Mouse (Mus musculus): ENCODE results near the gene Brms1. TPM values are rescaled to one million over a fixed set of nuclear protein-coding genes. Genes with fewer than 3 reads are reported as not detected.
A peak's percentile ranks its signal among the peaks of the same experiment; 100 is the strongest.

Brms1 gene
- polyA plus RNA-seq, 1 experiment from 2014 or later = 51.6 TPM

DNA sequence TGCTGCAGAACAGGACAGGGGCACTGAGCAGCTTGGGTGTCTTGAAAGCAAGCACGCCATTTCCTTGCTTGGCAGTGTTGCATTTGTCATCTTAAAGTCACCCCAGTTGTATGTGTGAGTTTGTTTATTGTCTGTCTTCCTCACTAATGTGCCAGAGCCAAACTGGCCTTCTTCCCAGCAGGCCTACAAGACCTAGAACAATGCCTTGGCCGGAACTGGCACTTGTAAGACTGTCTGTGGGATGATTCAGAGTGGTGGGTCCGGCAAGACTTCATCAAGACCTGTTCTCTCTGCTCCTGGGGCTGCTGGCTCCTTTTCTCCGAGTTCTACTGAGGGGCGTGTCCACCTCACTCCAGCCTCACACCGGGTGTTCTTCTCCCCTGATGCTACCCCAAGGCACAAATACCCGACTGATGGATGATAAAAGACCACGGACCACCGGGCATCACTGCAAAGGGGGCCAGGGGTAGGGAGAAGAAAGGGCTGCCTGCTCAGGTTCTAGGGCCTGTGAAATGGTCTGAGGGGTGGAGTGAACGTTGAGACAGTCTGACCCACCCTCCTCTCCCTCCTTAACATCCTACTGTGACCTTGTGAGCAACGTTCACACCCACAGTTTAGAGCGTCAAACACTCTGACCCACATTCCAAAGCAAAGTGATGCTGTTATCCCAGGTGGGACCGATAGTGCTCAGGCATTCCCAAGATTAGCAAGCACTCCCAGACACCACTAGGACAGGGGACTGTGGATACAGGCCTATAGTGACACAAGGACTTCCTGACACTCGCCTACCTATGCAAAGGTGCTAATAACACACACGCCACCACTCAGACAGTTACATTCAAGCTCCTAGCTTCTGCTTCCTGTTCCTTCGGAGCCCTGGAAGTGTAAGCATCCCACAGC lies 17.0 kb downstream of the Brms1 start:
- Histone ChIP-seq H3K36me3 (no peaks in the 10 kb centered on the region), H3K27me3 (peaks cover 18% of the 10 kb centered on the region), H3K9me3 (replicated peaks) (no peaks in the 10 kb centered on the region), H3K4me2 (peak overlapping the region; percentile 27; the same call in 1 of the 2 replicates), H3K9ac (no peak overlapping the region), H3K4me3 (replicated peaks) (no peak overlapping the region), H3K27ac (peak overlapping the region; percentile 82), H3K4me1 (peaks cover 51% of the 10 kb centered on the region)
- WGBS = 24% methylated on average over 16 of the region's 16 CpGs
- ATAC-seq (replicated peaks; ENCODE audit: low FRiP score) = no peak

DNA sequence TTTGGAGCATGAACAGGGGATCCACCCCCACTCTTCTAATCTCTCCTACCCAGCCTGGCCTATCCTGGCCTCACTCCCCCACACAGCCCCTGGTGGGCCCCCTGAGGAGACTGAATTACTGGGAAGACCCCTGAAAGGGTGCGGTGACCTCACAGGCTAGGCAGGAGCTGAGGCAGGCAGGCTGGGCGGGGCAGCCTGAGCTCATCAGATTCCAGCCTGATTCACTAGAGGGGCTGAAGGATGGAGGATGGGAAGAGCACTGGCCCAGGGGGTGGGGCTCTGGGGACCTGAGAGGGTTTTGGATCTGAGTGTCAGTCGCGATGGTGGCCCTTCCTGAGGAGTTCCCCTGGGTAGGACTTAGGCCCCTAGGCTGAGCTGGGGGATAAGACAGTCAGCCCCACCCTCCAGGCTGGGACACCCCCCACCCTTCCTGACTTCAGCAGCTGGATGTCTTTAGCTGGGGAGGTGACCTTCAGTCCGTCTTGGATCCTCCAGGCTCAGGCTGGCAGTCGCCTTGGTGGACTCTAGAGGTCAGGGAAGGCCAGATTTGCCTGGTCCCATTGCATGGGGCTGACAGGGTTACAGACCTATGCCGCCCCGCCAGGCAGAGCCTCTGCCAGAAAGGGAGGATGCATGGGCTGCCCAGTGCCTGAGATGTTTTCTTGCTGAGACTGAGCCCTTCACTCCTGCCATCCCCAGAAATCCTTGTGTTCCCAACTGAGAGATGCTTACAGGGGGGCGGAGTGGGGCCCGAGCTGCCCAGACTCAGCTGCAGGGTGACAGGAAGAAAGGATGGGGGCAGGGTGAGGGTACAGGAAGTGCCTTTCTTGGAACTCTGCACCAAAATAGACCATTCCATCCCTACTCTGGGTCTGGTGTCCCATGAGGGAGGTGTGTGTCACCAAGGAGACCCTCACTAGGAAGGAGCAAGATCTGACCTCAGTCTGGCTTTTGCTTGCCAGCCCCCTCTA lies 17.9 kb downstream of the Brms1 start:
- peak overlapping the region; percentile 82 for H3K27ac ChIP-seq
- H3K4me1 ChIP-seq = peaks cover 51% of the 10 kb centered on the region
- no peak overlapping the region for H3K4me3 ChIP-seq (replicated peaks)
- H3K36me3 ChIP-seq = no peaks in the 10 kb centered on the region
- peak; percentile 41 for ATAC-seq (replicated peaks; ENCODE audit: low FRiP score)
- peak overlapping the region; percentile 27 for H3K4me2 ChIP-seq
- WGBS = 8% methylated on average over 10 of the region's 10 CpGs
- H3K9me3 ChIP-seq (replicated peaks) = no peaks in the 10 kb centered on the region
- 0 out of 2 replicates have a peak, but pooled peaks cover 8% of the 10 kb centered on the region for H3K27me3 ChIP-seq
- H3K9ac ChIP-seq = no peak overlapping the region

DNA sequence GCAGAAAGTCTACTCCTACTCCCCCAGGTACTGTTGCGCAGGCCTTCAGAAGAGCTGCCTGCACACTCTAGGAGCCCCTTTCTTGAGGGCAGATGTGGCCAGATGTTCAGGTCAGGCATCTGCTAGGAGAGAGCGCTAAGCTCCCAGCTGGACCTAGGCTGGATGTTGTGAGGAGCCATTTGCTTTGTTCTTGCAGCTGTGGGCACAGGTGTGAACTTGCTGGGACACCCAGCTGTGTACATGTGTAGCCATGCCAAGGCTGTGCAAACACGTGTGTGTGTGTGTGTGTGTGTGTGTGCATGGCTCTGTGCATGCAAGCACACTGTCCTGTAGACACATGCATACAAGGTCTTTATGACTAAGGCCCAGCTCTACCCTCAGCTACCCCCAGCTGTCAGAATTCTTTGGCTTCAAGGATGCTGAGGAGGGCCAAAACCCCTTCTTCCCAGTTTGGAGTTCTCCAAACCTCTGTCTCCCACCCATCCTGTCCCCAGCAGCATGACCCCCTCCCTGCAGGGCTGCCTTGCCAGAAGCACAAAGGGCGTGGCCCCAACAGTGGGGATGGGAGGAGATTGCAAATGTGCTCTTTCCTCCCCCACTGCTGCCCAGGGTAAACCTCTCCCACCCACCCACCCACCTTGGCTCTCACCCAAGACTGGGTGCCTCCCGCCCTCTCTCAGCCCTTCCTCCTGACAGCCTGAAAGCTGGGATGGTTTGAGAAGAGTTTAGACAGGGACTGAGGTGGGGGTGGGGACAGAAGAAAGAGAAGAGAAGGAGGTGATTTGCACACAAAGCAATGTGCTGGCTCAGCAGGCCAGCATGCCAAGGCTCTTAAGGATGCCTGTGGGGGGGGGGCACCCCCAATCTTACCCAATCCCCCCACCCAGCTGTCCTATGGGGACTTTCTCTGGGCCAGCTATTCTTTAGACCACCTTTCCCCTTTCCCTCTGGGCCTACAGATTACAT lies 19.5 kb downstream of the Brms1 start:
- H3K27ac ChIP-seq = peak overlapping the region; percentile 82
- no peaks in the 10 kb centered on the region for H3K9me3 ChIP-seq (replicated peaks)
- H3K4me2 ChIP-seq = 0 out of 2 replicates have a peak overlapping the region, but pooled peaks have one; percentile 9
- H3K9ac ChIP-seq = no peak overlapping the region
- no peaks in the 10 kb centered on the region for H3K27me3 ChIP-seq
- H3K4me1 ChIP-seq = peaks cover 63% of the 10 kb centered on the region
- no peak for ATAC-seq (replicated peaks; ENCODE audit: low FRiP score)
- H3K36me3 ChIP-seq = no peaks in the 10 kb centered on the region
- H3K4me3 ChIP-seq (replicated peaks) = no peak overlapping the region
- 35% methylated on average over 5 of the region's 5 CpGs for WGBS

DNA sequence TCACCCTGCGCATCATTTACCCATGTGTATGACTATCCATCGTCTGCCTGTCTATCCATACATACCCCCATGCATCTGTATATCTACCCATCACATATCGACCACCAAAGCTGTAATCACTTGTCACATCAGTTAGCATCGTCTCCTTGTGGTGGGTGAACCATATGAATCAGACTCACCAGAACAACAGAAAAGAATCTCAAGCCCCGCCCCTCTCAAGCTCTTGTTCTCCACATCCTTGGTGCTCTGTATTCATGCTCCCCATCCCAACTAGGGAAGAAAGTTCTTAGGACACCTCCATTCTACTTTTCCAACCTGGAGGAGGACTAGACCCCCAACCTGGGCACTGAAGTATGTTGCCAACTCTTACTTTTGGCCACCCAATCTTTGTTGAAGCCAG lies 20.9 kb downstream of the Brms1 start:
- peaks cover 57% of the 10 kb centered on the region for H3K4me1 ChIP-seq
- 89% methylated on average over 5 of the region's 5 CpGs for WGBS
- H3K4me2 ChIP-seq = no peak overlapping the region
- no peak overlapping the region for H3K4me3 ChIP-seq (replicated peaks)
- peaks cover 3% of the 10 kb centered on the region for H3K27me3 ChIP-seq
- H3K9me3 ChIP-seq (replicated peaks) = no peaks in the 10 kb centered on the region
- H3K36me3 ChIP-seq = no peaks in the 10 kb centered on the region
- no peak overlapping the region for H3K9ac ChIP-seq
- ATAC-seq (replicated peaks; ENCODE audit: low FRiP score) = no peak
- no peak overlapping the region for H3K27ac ChIP-seq

DNA sequence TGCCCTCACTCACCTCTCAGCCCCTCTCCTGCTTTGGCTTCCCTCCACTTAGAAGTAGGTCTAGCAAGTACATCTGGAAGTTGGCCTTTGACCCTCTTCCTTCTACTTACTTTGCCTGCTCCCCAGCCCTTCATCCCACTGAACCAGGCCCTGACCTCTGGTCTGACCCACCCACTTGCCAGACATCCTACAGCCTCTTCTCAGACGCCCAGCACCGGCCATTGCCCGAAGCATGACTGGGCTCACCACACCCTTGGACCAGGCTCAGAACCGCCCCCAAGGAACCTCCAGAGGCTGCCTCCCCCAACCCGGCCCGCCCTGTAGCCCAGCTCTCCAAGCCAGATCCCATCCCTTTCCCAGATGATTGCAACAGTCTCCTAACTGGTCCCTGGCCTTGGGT lies 21.3 kb downstream of the Brms1 start:
- Histone ChIP-seq H3K4me1 (peaks cover 60% of the 10 kb centered on the region), H3K4me2 (no peak overlapping the region), H3K27ac (no peak overlapping the region), H3K27me3 (peaks cover 8% of the 10 kb centered on the region), H3K4me3 (replicated peaks) (no peak overlapping the region), H3K36me3 (no peaks in the 10 kb centered on the region), H3K9ac (no peak overlapping the region), H3K9me3 (replicated peaks) (no peaks in the 10 kb centered on the region)
- no peak for ATAC-seq (replicated peaks; ENCODE audit: low FRiP score)
- 65% methylated on average over 6 of the region's 6 CpGs for WGBS

DNA sequence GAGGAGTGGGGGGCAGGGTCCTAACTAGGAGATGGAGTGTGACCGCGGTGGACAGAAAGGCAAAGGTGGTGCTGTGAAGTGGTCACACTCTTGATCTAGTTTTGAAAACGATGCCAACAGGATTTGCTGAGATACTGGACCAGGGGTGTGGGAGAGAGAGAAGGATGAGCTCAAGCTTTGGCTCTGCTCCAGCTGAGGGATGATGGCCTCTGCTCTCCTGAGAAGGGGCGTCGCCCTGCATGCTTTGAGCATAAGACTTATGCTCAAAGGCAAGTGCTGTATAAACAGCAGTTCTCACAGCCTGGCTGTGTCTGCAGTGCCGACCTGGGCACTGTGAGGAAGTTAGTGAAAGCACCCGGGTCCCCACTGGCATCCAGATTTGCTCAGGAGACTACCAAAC lies 23.9 kb downstream of the Brms1 start:
- peaks cover 60% of the 10 kb centered on the region for H3K4me1 ChIP-seq
- H3K27ac ChIP-seq = peak overlapping the region; percentile 41; the same call in 1 of the 2 replicates
- no peak overlapping the region for H3K4me2 ChIP-seq
- H3K36me3 ChIP-seq = no peaks in the 10 kb centered on the region
- H3K4me3 ChIP-seq (replicated peaks) = no peak overlapping the region
- peaks cover 33% of the 10 kb centered on the region for H3K27me3 ChIP-seq
- WGBS = 59% methylated on average over 7 of the region's 7 CpGs
- no peak for ATAC-seq (replicated peaks; ENCODE audit: low FRiP score)
- no peak overlapping the region for H3K9ac ChIP-seq
- H3K9me3 ChIP-seq (replicated peaks) = no peaks in the 10 kb centered on the region

DNA sequence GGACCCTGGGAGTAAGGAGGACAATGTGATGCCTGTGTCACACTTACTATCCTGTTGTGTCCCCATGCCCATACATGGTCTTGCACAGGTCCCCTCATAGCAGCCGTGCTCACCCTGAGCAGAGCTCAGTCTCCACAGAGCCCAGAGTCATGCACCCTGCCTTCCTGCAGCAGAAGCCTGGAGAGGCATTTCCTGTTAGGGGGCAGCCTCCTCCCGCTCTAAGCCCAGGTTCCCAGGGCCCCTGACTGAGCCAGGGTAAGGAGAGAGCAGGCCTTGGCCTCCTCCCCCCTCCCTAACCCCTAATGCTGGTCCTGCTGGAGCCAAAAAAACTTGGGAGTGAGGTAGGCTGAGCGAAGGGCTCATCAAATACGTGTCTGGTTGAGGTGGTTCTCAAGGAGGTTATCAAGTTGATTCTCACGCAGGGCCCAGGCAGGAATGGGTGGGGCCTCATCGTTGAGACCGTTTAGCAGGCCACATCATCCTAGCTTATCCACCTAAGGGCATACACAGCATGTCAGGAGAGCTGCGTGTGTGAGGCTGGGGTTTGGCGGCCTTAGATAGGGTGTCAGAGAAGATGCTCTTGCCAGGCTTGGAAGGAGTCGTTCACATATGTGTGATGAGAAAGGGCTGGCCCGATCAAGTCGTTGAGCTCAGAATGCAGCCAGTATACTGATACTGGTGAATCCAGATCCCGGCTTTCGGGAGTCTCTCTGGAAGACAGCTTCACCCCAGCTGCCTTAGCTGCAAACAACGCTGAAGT lies 26.1 kb downstream of the Brms1 start:
- WGBS = 5% methylated on average over 15 of the region's 15 CpGs
- Histone ChIP-seq H3K4me1 (peaks cover 67% of the 10 kb centered on the region), H3K27me3 (peaks cover 49% of the 10 kb centered on the region), H3K9ac (peak overlapping the region; percentile 64; the same call in 1 of the 2 replicates), H3K4me3 (replicated peaks) (peak overlapping the region; percentile 55), H3K4me2 (peak overlapping the region; percentile 84), H3K9me3 (replicated peaks) (no peaks in the 10 kb centered on the region), H3K27ac (peak overlapping the region; percentile 93), H3K36me3 (no peaks in the 10 kb centered on the region)
- no peak for ATAC-seq (replicated peaks; ENCODE audit: low FRiP score)

DNA sequence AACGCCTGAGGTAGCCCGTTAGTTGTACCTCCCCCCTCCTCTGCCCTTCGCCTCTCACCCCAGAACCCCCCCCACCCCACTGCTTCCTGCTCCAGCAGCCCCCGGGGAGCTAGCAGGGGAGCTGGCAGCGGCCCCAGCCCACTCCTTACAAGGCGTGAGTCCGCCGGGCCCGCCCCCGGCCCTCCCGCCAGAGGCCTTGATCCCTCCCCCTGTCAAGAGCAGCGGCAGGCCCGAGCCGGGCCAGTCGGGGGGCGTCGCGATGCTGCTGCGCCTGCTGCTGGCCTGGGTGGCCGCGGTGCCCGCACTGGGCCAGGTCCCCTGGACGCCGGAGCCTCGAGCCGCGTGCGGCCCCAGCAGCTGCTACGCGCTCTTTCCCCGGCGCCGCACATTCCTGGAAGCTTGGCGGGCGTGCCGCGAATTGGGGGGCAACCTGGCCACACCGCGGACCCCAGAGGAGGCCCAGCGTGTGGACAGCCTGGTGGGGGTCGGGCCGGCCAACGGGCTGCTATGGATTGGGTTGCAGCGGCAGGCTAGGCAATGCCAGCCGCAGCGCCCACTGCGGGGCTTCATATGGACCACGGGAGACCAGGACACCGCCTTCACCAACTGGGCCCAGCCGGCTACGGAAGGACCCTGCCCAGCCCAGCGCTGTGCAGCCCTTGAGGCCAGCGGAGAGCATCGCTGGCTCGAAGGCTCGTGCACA lies 26.9 kb downstream of the Brms1 start, which contains the start of gene Cd248:
TSS of gene Cd248 (plus strand) at position 212 of the 703 bp plus-strand sequence.
- peak within 1 kb of the TSS; percentile 55 for H3K4me3 ChIP-seq (replicated peaks)
- peak; percentile 41 for ATAC-seq (replicated peaks; ENCODE audit: low FRiP score)
- H3K9ac ChIP-seq = peak within 1 kb of the TSS; percentile 64
- peaks cover 49% of the 10 kb centered on the region for H3K27me3 ChIP-seq
- WGBS = under 1% methylated on average over 51 of the region's 56 CpGs
- H3K27ac ChIP-seq = peak within 1 kb of the TSS; percentile 93
- no peaks in the 10 kb centered on the region for H3K36me3 ChIP-seq
- H3K4me1 ChIP-seq = peaks cover 75% of the 10 kb centered on the region
- H3K9me3 ChIP-seq (replicated peaks) = no peaks in the 10 kb centered on the region
- peak within 1 kb of the TSS; percentile 84 for H3K4me2 ChIP-seq

DNA sequence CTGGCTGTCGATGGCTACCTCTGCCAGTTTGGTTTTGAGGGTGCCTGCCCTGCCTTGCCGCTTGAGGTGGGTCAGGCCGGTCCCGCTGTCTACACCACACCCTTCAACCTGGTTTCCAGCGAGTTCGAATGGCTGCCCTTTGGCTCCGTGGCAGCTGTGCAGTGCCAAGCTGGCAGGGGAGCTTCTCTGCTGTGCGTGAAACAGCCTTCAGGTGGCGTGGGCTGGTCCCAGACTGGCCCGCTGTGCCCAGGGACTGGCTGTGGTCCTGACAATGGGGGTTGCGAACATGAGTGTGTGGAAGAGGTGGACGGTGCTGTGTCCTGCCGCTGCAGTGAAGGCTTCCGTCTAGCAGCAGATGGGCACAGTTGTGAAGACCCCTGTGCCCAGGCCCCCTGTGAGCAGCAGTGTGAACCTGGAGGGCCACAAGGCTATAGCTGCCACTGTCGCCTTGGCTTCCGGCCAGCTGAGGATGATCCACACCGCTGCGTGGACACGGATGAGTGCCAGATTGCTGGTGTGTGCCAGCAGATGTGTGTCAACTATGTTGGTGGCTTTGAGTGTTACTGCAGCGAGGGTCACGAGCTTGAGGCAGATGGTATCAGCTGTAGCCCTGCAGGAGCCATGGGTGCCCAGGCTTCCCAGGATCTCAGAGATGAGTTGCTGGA lies 27.5 kb downstream of the Brms1 start:
- peak overlapping the region; percentile 93; the same call in 1 of the 2 replicates for H3K27ac ChIP-seq
- ATAC-seq (replicated peaks; ENCODE audit: low FRiP score) = no peak
- WGBS = 35% methylated on average over 21 of the region's 21 CpGs
- peak overlapping the region; percentile 55 for H3K4me3 ChIP-seq (replicated peaks)
- peaks cover 50% of the 10 kb centered on the region for H3K27me3 ChIP-seq
- no peaks in the 10 kb centered on the region for H3K9me3 ChIP-seq (replicated peaks)
- peak overlapping the region; percentile 84 for H3K4me2 ChIP-seq
- no peaks in the 10 kb centered on the region for H3K36me3 ChIP-seq
- peak overlapping the region; percentile 64 for H3K9ac ChIP-seq
- peaks cover 75% of the 10 kb centered on the region for H3K4me1 ChIP-seq

DNA sequence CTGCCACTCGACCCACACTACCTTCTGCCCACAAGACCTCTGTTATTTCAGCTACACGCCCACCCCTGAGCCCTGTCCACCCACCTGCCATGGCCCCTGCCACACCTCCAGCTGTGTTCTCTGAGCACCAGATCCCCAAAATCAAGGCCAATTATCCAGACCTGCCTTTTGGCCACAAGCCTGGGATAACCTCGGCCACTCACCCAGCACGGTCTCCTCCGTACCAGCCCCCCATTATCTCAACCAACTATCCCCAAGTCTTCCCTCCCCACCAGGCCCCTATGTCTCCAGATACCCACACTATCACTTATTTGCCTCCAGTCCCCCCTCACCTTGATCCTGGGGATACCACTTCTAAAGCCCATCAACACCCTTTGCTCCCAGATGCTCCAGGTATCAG lies 28.3 kb downstream of the Brms1 start:
- Histone ChIP-seq H3K27ac (no peak overlapping the region; the same call in 1 of the 2 replicates), H3K9ac (no peak overlapping the region), H3K4me2 (peak overlapping the region; percentile 84), H3K27me3 (peaks cover 58% of the 10 kb centered on the region), H3K4me3 (replicated peaks) (peak overlapping the region; percentile 55), H3K36me3 (no peaks in the 10 kb centered on the region), H3K4me1 (peaks cover 75% of the 10 kb centered on the region), H3K9me3 (replicated peaks) (no peaks in the 10 kb centered on the region)
- WGBS = 78% methylated on average over 5 of the region's 5 CpGs
- no peak for ATAC-seq (replicated peaks; ENCODE audit: low FRiP score)

Measured in kidney, embryonic 15.5 days (tissue).